Mouse (Mus musculus): Measurements from ENCODE around the gene Epas1.

Epas1 gene

DNA sequence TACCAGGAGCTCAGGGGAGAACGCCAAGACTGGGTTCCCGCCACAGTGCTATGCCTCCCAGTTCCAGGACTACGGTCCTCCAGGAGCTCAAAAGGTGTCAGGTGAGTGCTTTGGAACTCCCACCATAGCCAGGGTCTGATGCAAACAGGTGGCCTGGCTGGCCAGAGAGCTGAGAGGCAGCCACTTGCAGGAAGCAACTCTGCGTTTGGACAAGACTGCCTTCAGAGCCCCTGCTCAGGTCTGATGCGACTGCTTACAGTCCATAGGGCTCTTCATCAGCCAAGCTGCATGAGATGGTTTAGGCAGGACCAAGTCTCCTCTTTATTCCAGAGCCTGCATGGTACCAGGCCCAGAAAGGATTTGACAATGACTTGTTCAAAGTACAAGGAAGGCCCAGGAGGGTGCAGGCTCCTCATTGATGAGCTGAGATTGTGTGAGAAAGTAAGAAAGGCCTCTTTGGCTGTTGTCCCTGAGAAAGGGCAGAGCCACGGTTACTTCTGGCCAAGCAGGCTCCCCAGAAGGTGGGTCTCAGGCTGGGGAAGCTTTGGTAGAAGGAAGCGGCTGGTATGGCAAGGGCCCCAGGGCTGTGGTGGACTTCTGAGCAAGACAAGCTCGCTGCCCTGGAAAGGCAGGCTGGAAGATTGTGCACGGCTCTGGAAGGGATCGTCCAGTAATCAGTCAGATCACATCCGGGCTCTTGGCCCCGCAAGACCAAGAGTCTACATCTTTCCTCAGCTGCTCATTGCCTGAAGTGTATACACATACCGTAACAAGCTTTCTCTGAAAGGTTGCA is 76.1 kb downstream of the Epas1 start:
- no peak for DNase-seq (ENCODE audit: low spot score)

DNA sequence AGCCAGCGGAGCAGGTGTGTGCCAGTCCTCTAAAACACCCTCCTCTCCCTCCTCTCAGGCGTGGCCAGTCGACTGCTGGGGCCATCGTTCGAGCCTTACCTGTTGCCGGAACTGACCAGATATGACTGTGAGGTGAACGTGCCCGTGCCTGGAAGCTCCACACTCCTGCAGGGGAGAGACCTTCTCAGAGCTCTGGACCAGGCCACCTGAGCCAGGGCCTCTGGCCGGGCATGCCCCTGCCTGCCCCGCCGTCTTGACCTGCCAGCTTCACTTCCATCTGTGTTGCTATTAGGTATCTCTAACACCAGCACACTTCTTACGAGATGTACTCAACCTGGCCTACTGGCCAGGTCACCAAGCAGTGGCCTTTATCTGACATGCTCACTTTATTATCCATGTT is 77.4 kb downstream of the Epas1 start:
- DNase-seq (ENCODE audit: low spot score) = no peak

DNA sequence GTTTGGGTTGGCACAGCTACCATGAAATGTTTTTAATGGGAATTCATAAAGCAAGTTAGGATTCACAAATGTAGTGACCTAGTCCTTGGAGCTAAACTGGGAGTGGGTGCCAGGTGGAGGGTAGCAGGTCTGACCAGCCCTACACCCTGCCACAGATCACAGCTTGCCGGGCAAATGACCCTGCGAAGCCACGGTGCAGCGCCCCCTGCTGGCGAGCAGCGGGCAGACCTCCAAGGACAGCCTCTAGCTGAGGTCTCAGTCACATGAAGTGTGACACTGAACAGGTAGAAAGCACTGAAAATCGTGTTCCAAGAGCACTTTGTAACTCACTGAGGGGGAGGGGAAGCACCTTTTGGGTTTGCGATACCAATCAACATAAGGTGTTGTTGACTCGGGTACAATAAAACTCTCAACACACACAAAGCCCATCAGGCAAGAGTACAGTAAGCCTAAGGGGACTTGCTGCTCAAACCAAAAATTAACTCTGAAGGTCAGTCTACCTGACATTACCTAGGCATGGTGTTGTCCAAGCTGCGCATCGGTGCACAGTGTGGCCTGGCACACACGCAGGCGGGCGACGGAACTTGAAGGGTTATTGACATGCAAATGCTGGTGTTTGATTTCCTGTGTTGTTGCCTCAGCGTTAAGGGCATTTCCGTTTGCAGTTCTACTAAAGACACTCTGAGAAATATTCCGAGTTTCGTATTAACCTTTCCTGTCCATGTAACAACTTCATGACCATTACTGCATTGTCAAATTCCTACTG is 79.2 kb downstream of the Epas1 start:
- DNase-seq (ENCODE audit: low spot score) = peak; percentile 39

DNA sequence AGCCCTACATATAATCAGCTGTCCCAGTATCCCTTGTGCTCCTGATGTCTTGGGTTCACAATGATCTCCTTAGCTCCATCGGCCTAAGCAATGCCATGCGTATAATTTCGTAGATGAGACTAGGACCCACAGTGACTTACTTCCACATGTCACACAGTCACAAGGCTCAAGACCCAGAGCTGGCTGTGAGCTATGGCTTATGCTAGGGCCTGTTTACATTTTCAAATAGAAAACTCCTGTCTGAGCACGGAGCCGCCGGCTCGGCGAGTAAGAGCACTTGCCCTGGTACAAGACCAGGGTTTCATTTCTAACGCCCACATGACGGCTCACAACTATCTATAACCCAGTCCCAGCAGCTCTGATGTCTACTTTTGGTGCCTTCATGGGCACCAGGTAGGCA is 80.4 kb downstream of the Epas1 start:
- DNase-seq (ENCODE audit: low spot score) = no peak

DNA sequence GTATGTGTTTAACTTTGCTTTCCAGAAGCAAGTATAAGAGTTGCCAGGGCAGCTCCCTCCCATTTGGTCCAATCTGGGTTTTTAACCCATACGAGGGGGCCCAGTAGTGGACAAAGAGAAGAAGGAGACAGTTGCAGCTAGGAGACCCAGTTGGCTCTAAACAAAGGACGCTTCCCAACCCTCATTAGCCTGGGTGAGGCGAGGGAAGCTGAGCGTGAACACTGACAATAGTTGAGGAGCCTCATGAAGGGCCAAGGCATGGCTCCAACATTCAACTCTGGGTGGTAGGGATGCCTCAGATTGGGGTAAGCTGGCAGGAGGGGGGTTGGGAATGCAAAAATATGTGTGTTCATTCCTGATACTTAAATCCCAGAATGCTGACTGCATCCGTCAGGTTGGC is 85.8 kb downstream of the Epas1 start:
- no peak for DNase-seq (ENCODE audit: low spot score)

DNA sequence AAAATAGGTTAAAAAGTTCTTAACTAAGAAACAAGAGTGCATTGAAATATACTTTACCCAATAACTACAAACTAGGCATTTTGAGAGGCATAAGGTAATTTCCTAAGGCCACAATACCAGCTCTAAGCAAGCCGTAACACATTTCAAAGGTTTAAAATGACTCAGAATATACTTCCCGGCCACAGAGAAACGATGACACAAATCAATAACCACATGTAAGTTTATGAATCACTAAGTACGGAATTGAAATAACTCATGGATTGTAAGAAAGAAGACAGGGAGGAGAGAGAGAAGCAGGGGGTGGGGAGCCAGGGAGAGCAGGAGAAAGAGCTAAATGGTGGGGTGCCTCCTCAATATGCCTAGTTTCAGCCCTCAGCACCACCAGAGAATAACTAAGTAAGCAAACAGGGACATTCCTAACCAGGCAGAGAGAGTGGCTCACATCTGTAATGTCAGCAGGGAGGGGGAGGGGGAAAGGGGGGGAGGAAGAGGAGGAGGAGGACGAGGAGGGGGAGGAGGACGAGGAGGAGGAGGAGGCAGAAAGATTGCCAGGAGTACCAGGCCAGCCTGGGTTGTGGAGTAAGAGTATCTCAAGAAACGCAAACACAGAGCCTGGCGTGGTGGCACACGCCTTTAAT is 97.3 kb downstream of the Epas1 start:
- no peak for DNase-seq (ENCODE audit: low spot score)

DNA sequence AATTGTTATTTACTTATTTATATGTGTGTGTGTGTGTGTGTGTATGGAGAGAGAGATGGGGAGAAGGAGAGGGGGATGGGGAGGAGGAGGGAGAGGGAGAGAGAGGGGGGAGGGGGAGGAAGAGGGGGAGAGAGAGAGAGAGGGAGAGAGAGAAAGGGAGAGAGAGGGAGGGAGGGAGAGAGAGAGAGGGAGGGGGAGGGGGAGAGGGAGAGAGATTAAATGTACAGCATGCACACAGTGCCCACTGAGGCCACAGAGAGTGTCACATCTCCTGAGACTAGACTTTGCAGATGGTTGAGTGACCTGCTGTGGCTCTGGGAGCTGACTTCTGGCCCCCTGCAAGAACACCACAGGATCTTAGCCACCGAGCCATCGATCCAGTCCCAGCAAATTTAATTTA is 98.3 kb downstream of the Epas1 start:
- DNase-seq (ENCODE audit: low spot score) = no peak

DNA sequence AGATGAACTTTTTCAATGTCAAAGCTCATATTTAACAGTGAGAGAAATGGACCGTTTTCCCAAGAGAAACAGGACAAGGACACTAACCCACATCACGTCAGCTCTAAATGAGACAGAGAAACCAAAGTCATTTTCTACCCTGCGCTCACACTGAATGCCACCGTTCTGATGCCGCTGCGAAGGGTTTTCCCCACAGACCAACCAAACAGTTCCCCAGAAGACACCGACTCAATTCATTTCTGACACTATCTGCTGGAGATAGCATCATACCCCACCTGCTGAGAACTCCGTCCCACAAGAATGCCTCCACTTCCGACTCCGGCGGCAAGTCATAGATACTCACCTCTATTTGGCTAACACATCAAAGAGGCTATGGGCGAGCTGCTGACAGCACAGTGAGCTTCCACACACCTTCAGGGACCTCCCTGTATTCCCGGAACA is 99.1 kb downstream of the Epas1 start:
- no peak for DNase-seq (ENCODE audit: low spot score)

DNA sequence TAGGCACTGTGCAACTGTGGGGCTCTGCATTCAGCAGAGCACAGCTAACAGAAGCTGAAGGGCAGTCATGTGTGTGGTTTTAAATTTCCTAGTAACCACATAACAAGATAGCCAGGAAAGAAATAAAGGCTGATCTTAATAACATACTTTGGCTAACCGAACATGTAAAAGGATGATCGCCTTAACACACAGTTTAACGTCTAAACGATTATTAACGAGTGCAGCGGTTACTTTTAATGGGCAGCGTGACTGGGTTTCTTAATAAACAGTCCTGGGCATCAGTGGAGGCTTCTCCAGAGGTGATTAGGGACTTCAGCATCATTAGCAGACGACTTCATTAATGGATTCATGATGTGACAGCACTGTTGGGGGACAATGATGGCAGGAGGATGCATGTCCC is 117.1 kb downstream of the Epas1 start:
- no peak for DNase-seq (ENCODE audit: low spot score)

DNA sequence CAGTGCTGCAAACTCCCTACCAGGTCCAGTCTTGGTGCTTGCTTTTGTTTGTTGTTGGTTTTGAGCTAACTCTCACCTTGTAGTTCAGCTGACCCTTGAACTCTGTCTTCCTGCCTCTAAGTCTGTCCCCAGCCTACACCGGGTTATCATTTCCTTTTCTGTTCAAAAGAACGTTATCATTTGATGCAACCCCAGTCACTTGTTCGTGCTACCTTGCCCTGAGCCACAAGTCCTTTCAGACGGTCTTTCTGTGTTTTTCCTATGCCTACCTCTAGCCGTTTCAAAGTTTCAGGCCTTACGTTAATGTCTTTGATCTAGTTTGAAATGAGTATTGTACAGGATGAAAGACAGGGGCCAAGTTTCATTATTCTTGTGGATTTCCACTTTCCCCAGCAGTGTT is 119.1 kb downstream of the Epas1 start:
- no peak for DNase-seq (ENCODE audit: low spot score)

DNA sequence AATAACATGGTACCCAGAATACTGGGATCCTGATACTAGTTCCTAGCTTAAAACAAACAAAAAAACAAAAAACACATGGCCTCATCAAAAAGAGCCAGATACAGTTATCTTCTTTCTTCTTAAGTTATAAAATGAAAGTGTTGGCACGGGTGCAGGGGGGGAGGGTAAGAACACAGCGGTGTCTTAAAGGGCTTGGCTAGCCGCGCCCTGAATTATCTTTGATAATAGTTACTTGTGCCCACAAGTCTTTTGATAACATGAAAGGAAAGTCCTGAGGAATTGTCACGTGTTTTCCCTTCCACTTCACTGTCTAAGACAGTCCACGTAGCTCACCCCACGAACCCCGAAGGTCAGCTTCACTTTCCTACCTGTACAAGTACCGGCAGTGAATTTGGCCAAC is 123.4 kb downstream of the Epas1 start:
- no peak for DNase-seq (ENCODE audit: low spot score)

DNA sequence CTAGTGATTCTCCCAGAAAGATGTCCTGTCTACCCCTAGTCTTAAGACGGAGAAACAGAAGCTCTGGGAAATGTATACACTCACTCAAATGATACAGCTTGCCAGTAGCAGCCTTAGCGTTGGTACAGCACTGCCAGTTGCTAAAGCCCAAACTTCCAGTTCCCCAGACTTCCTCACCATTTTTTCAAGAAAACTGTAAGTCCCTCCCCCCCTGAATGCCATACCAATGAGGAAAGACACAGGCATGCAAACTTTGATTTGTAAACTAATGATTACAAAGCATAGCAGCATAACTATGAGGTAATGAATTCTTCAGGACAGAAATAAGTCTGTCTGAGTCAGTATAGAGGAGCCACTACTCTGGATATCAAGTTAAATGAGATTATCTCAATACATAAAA is 124.2 kb downstream of the Epas1 start:
- DNase-seq (ENCODE audit: low spot score) = no peak

DNA sequence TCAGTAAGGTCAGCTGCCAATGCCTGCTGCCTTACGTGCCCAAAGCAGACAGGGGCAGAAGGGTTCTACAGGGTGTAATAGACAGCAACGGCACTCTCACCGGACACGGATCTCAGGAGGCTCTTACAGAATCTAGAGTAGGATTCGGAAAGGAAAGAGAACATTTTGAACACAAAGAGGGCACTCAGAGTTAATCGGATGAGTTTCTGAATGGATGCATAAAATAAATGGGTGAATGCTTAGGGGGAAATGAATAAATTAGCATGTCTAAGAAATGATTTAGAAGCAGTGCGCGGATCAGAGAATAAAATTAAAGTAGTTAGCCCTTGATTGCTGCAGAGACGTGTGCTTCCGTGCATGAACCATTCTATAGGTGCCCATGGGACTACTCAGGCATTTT is 126.6 kb downstream of the Epas1 start:
- no peak for DNase-seq (ENCODE audit: low spot score)

DNA sequence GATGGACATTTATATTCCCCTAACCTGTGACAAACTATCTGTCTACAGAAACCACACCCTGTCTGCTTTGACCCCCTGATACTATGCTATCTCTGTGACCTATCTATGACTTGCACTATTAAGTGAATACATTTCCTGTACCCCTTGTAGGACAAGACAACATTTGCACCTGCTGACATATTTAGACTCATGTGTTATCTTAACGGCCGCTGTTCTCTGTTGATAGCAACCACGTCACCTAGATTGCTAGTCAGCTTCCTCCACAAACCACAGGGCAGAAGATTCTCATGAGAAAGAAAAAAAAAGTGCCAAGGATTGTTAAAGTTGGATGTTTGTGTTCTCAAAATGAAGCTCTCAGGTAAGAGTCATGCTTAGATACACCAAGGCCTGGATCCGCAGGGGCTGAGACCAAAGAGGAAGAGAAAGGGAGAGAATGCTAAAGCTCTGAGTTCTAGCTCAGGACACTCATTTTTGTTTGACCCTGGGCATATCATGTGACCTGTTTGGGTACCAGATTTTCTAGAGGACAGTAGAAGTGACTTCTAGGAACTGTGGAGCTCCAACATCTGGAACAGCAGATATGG is 127.1 kb downstream of the Epas1 start:
- no peak for DNase-seq (ENCODE audit: low spot score)
